Mouse (Mus musculus): ENCODE results near the gene Hacd1.

- TF ChIP-seq TAL1 (IDR thresholded peaks at IDR 0.05; ENCODE audit: low read length) (no peak), GATA1 (IDR thresholded peaks at IDR 0.05; ENCODE audit: low read length) (no peak)
Observed at GRCm38 (mm10) chr2:14041249-14041648, 14.7 kb downstream of the Hacd1 start.

Measured in erythroblast, embryonic 14.5 days (primary cell).